Mouse (Mus musculus) neural tube, embryonic 15.5 days (tissue): ENCODE results near the gene St7. TPM values are rescaled to one million over a fixed set of nuclear protein-coding genes. Genes with fewer than 3 reads are reported as not detected.
A peak's percentile ranks its signal among the peaks of the same experiment; 100 is the strongest.

Experiments used
- ATAC-seq: fragments of 200-750 bp; cut with Nextera tagmentation; 2 replicates; pipeline ENCODE4 v1.8.0; 2017; ENCODE audit warnings: mild to moderate bottlenecking, moderate TSS enrichment, moderate library complexity; ENCODE audit not compliant: low FRiP score
- H3K27ac ChIP-seq: fragments of 300-500 bp; sonication (generic); replicated peaks from 2 replicates; pipeline ENCODE4 v1.5.1; 2015; ENCODE audit warnings: mild to moderate bottlenecking, inconsistent platforms
- H3K27me3 ChIP-seq: fragments of 300-500 bp; sonication (generic); replicated peaks from 2 replicates; pipeline ENCODE4 v1.6.1; 2015; ENCODE audit warnings: inconsistent platforms
- H3K36me3 ChIP-seq: fragments of 300-500 bp; sonication (generic); 2 replicates; pipeline ENCODE4 v1.6.1; 2015; ENCODE audit warnings: inconsistent platforms
- H3K4me1 ChIP-seq: fragments of 300-500 bp; sonication (generic); 2 replicates; pipeline ENCODE4 v1.6.1; 2015; ENCODE audit warnings: inconsistent platforms
- H3K4me2 ChIP-seq: fragments of 300-500 bp; sonication (generic); 2 replicates; pipeline ENCODE4 v1.6.1; 2015; ENCODE audit warnings: inconsistent platforms, mild to moderate bottlenecking, moderate library complexity
- H3K4me3 ChIP-seq: fragments of 300-500 bp; sonication (generic); replicated peaks from 2 replicates; pipeline ENCODE4 v1.5.1; 2015; ENCODE audit warnings: mild to moderate bottlenecking, inconsistent platforms
- H3K9ac ChIP-seq: fragments of 300-500 bp; sonication (generic); replicated peaks from 2 replicates; pipeline ENCODE4 v1.6.1; 2015; ENCODE audit warnings: mild to moderate bottlenecking, inconsistent platforms
- H3K9me3 ChIP-seq: fragments of 300-500 bp; sonication (generic); replicated peaks from 2 replicates; pipeline ENCODE4 v1.6.1; 2016; ENCODE audit warnings: inconsistent platforms
- WGBS: fragments of 180-500 bp; shearing (Covaris S2); methylation state at CpG from one replicate; pipeline ENCODE4 v1.1.7; 2015; ENCODE audit warnings: mixed read lengths; 5-methylcytosine and 5-hydroxymethylcytosine counted together
- polyA plus RNA-seq: library from polyadenylated mRNA; unstranded; fragments of >200 nt; fragmentation: Nextera tagmentation; extraction: Ambion mirVana; gene quantifications from 2 replicates; pipeline ENCODE4 v1.2.1, GENCODE M21; 2015

St7 gene
- polyA plus RNA-seq, 1 experiment from 2014 or later: 59.2 TPM

GRCm38 (mm10) chr6:17875606-17876005, 182.9 kb downstream of the St7 start:
- Histone ChIP-seq H3K4me3 (no peak overlapping the region), H3K9me3 (no peaks in the 10 kb centered on the region), H3K9ac (no peak overlapping the region), H3K4me2 (no peak overlapping the region), H3K36me3 (peaks cover 11% of the 10 kb centered on the region; the same call in 1 of the 2 replicates), H3K27me3 (no peaks in the 10 kb centered on the region), H3K27ac (peak overlapping the region; percentile 14; the same call in 1 of the 2 replicates), H3K4me1 (peaks cover 11% of the 10 kb centered on the region)
- WGBS: 65% methylated on average over 7 of the region's 7 CpGs
- no peak for ATAC-seq

- H3K9me3 ChIP-seq: no peaks in the 10 kb centered on the region
- H3K4me2 ChIP-seq: no peak overlapping the region
- peaks cover 11% of the 10 kb centered on the region for H3K4me1 ChIP-seq
- no peaks in the 10 kb centered on the region for H3K27me3 ChIP-seq
- peak; percentile 59 for ATAC-seq
- H3K4me3 ChIP-seq: no peak overlapping the region
- H3K9ac ChIP-seq: no peak overlapping the region
- H3K27ac ChIP-seq: 0 out of 2 replicates have a peak overlapping the region, but pooled peaks have one; percentile 14
- H3K36me3 ChIP-seq: peaks cover 7% of the 10 kb centered on the region; the same call in 1 of the 2 replicates
- WGBS: 82% methylated on average over 3 of the region's 3 CpGs
These were observed 183.4 kb downstream of the St7 start for GRCm38 (mm10) chr6:17876023-17876613.

- Histone ChIP-seq H3K27ac (no peak overlapping the region), H3K4me1 (peaks cover 11% of the 10 kb centered on the region), H3K27me3 (no peaks in the 10 kb centered on the region), H3K9me3 (no peaks in the 10 kb centered on the region), H3K4me2 (no peak overlapping the region), H3K9ac (no peak overlapping the region), H3K36me3 (peaks cover 4% of the 10 kb centered on the region; the same call in 1 of the 2 replicates), H3K4me3 (no peak overlapping the region)
- WGBS: 85% methylated on average over 7 of the region's 7 CpGs
- no peak for ATAC-seq
These were observed 184.0 kb downstream of the St7 start for GRCm38 (mm10) chr6:17876670-17877179.

GRCm38 (mm10) chr6:17882943-17883342, 190.2 kb downstream of the St7 start:
- Histone ChIP-seq H3K27me3 (no peaks in the 10 kb centered on the region), H3K27ac (no peak overlapping the region), H3K4me3 (no peak overlapping the region), H3K4me2 (no peak overlapping the region), H3K9me3 (no peaks in the 10 kb centered on the region), H3K9ac (no peak overlapping the region), H3K36me3 (peaks cover 22% of the 10 kb centered on the region), H3K4me1 (no peaks in the 10 kb centered on the region)
- no peak for ATAC-seq

- Histone ChIP-seq H3K4me2 (no peak overlapping the region), H3K9ac (no peak overlapping the region), H3K4me3 (no peak overlapping the region), H3K27me3 (no peaks in the 10 kb centered on the region), H3K4me1 (no peaks in the 10 kb centered on the region), H3K9me3 (no peaks in the 10 kb centered on the region), H3K27ac (no peak overlapping the region), H3K36me3 (peaks cover 27% of the 10 kb centered on the region)
- ATAC-seq: no peak
- WGBS: 86% methylated on average over 6 of the region's 6 CpGs
These were observed 195.0 kb downstream of the St7 start for GRCm38 (mm10) chr6:17887765-17888164.

GRCm38 (mm10) chr6:17895562-17895961, 202.8 kb downstream of the St7 start:
- Histone ChIP-seq H3K4me3 (no peak overlapping the region), H3K4me1 (no peaks in the 10 kb centered on the region), H3K36me3 (0 out of 2 replicates have a peak, but pooled peaks cover 4% of the 10 kb centered on the region), H3K9ac (no peak overlapping the region), H3K9me3 (no peaks in the 10 kb centered on the region), H3K27ac (no peak overlapping the region), H3K4me2 (no peak overlapping the region), H3K27me3 (no peaks in the 10 kb centered on the region)
- ATAC-seq: no peak
- 93% methylated on average over 3 of the region's 3 CpGs for WGBS

GRCm38 (mm10) chr6:17898539-17898938, 205.8 kb downstream of the St7 start:
- H3K9ac ChIP-seq: no peak overlapping the region
- no peak for ATAC-seq
- 88% methylated on average over 1 of the region's 1 CpGs for WGBS
- H3K36me3 ChIP-seq: 0 out of 2 replicates have a peak, but pooled peaks cover 4% of the 10 kb centered on the region
- no peak overlapping the region for H3K4me3 ChIP-seq
- no peak overlapping the region for H3K4me2 ChIP-seq
- no peaks in the 10 kb centered on the region for H3K4me1 ChIP-seq
- H3K9me3 ChIP-seq: no peaks in the 10 kb centered on the region
- no peaks in the 10 kb centered on the region for H3K27me3 ChIP-seq
- H3K27ac ChIP-seq: no peak overlapping the region

- H3K9me3 ChIP-seq: no peaks in the 10 kb centered on the region
- WGBS: 83% methylated on average over 3 of the region's 3 CpGs
- no peak for ATAC-seq
- H3K27ac ChIP-seq: no peak overlapping the region
- H3K4me2 ChIP-seq: no peak overlapping the region
- H3K9ac ChIP-seq: no peak overlapping the region
- H3K4me3 ChIP-seq: no peak overlapping the region
- 0 out of 2 replicates have a peak, but pooled peaks cover 7% of the 10 kb centered on the region for H3K36me3 ChIP-seq
- no peaks in the 10 kb centered on the region for H3K4me1 ChIP-seq
- no peaks in the 10 kb centered on the region for H3K27me3 ChIP-seq
These were observed 210.6 kb downstream of the St7 start for GRCm38 (mm10) chr6:17903355-17903754.

- H3K9me3 ChIP-seq: no peaks in the 10 kb centered on the region
- H3K27ac ChIP-seq: no peak overlapping the region
- H3K9ac ChIP-seq: no peak overlapping the region
- peak; percentile 24; the same call in 1 of the 2 replicates for ATAC-seq
- H3K4me3 ChIP-seq: no peak overlapping the region
- WGBS: 38% methylated on average over 3 of the region's 3 CpGs
- no peaks in the 10 kb centered on the region for H3K4me1 ChIP-seq
- peaks cover 7% of the 10 kb centered on the region; the same call in 1 of the 2 replicates for H3K36me3 ChIP-seq
- no peaks in the 10 kb centered on the region for H3K27me3 ChIP-seq
- H3K4me2 ChIP-seq: no peak overlapping the region
These were observed 213.0 kb downstream of the St7 start for GRCm38 (mm10) chr6:17905776-17906175.

GRCm38 (mm10) chr6:17906289-17906688, 213.6 kb downstream of the St7 start:
- Histone ChIP-seq H3K27ac (no peak overlapping the region), H3K4me2 (no peak overlapping the region), H3K27me3 (no peaks in the 10 kb centered on the region), H3K4me3 (no peak overlapping the region), H3K36me3 (peaks cover 11% of the 10 kb centered on the region; the same call in 1 of the 2 replicates), H3K9ac (no peak overlapping the region), H3K9me3 (no peaks in the 10 kb centered on the region), H3K4me1 (no peaks in the 10 kb centered on the region)
- WGBS: 9% methylated on average over 6 of the region's 6 CpGs
- no peak for ATAC-seq

GRCm38 (mm10) chr6:17912312-17912711, 219.6 kb downstream of the St7 start:
- H3K9ac ChIP-seq: no peak overlapping the region
- H3K4me1 ChIP-seq: no peaks in the 10 kb centered on the region
- no peak overlapping the region for H3K4me2 ChIP-seq
- H3K4me3 ChIP-seq: no peak overlapping the region
- H3K27me3 ChIP-seq: no peaks in the 10 kb centered on the region
- no peak overlapping the region for H3K27ac ChIP-seq
- no peak for ATAC-seq
- no peaks in the 10 kb centered on the region for H3K9me3 ChIP-seq
- H3K36me3 ChIP-seq: peaks cover 16% of the 10 kb centered on the region; the same call in 1 of the 2 replicates
- 87% methylated on average over 6 of the region's 6 CpGs for WGBS

- peaks cover 16% of the 10 kb centered on the region; the same call in 1 of the 2 replicates for H3K36me3 ChIP-seq
- no peaks in the 10 kb centered on the region for H3K9me3 ChIP-seq
- WGBS: 88% methylated on average over 2 of the region's 2 CpGs
- no peaks in the 10 kb centered on the region for H3K4me1 ChIP-seq
- no peak overlapping the region for H3K4me2 ChIP-seq
- H3K27me3 ChIP-seq: no peaks in the 10 kb centered on the region
- H3K9ac ChIP-seq: no peak overlapping the region
- H3K27ac ChIP-seq: no peak overlapping the region
- ATAC-seq: no peak
- H3K4me3 ChIP-seq: no peak overlapping the region
These were observed 220.1 kb downstream of the St7 start for GRCm38 (mm10) chr6:17912825-17913224.
